Mouse (Mus musculus) myocyte (in vitro differentiated cells): ENCODE results near the gene Tspan18. TPM values are rescaled to one million over a fixed set of nuclear protein-coding genes. Genes with fewer than 3 reads are reported as not detected.

Experiments used
- H3K27me3 ChIP-seq: one replicate; pipeline ENCODE4 v1.6.1; 2011; ENCODE audit not compliant: control insufficient read depth, insufficient read depth, insufficient read length
- H3K36me3 ChIP-seq: one replicate; pipeline ENCODE4 v1.6.1; 2011; ENCODE audit not compliant: control insufficient read depth, insufficient read depth
- H3K4me2 ChIP-seq: one replicate; pipeline ENCODE4 v1.6.1; 2011; ENCODE audit warnings: low read depth, control low read depth
- H3K4me3 ChIP-seq: one replicate; pipeline ENCODE4 v1.5.1; 2011; ENCODE audit warnings: mild to moderate bottlenecking, control low read depth, moderate library complexity
- H3K79me2 ChIP-seq: one replicate; pipeline ENCODE4 v1.6.1; 2011; ENCODE audit not compliant: control insufficient read depth, insufficient read depth
- H3ac ChIP-seq: one replicate; pipeline ENCODE4 v1.6.1; 2011; ENCODE audit not compliant: control insufficient read depth, insufficient read length
- CEBPB ChIP-seq: IDR thresholded peaks from 2 replicates; pipeline ENCODE4 v1.6.1; 2011; ENCODE audit warnings: mild to moderate bottlenecking, moderate library complexity; ENCODE audit not compliant: poor library complexity, insufficient read depth, severe bottlenecking
- E2F4 ChIP-seq: IDR thresholded peaks from one replicate; pipeline ENCODE4 v1.6.1; 2011; ENCODE audit warnings: mild to moderate bottlenecking, control low read depth, moderate library complexity; ENCODE audit not compliant: insufficient read depth
- MAX ChIP-seq: IDR thresholded peaks from one replicate; pipeline ENCODE4 v1.6.1; 2011; ENCODE audit warnings: low read depth, mild to moderate bottlenecking, control low read depth
- MYOD1 ChIP-seq, 3 experiments: IDR thresholded peaks; one replicate each; pipeline ENCODE4 v1.6.1; 2011; ENCODE audit warnings: control low read depth in 2 of 3, low read depth in 2 of 3, mild to moderate bottlenecking in 2 of 3, moderate library complexity in 1 of 3; ENCODE audit not compliant: insufficient read length in 2 of 3, control insufficient read depth in 1 of 3
- MYOG ChIP-seq, 3 experiments: IDR thresholded peaks; one replicate each; pipeline ENCODE4 v1.6.1; 2011; ENCODE audit warnings: control low read depth in 2 of 3, low read depth in 2 of 3, mild to moderate bottlenecking in 2 of 3; ENCODE audit not compliant: insufficient read length in 2 of 3, control insufficient read depth in 1 of 3, insufficient read depth in 1 of 3
- POLR2A ChIP-seq: IDR thresholded peaks from one replicate; pipeline ENCODE4 v1.6.1; 2011; ENCODE audit warnings: low read depth, mild to moderate bottlenecking, control low read depth, moderate library complexity; ENCODE audit not compliant: insufficient read length
- POLR2AphosphoS2 ChIP-seq: IDR thresholded peaks from one replicate; pipeline ENCODE4 v1.6.1; 2011; ENCODE audit warnings: low read depth, control low read depth; ENCODE audit not compliant: insufficient read length
- REST ChIP-seq: IDR thresholded peaks from one replicate; pipeline ENCODE4 v1.6.1; 2011; ENCODE audit warnings: mild to moderate bottlenecking, control low read depth, moderate library complexity; ENCODE audit not compliant: insufficient read depth, insufficient read length
- SRF ChIP-seq: IDR thresholded peaks from one replicate; pipeline ENCODE4 v1.6.1; 2011; ENCODE audit warnings: low read depth; ENCODE audit not compliant: control insufficient read depth, insufficient read length
- TCF12 ChIP-seq: IDR thresholded peaks from one replicate; pipeline ENCODE4 v1.6.1; 2011; ENCODE audit warnings: mild to moderate bottlenecking, control low read depth; ENCODE audit not compliant: poor library complexity, insufficient read depth, severe bottlenecking
- TCF3 ChIP-seq: IDR thresholded peaks from one replicate; pipeline ENCODE4 v1.6.1; 2011; ENCODE audit warnings: low read depth, control low read depth; ENCODE audit not compliant: insufficient read length
- USF1 ChIP-seq: IDR thresholded peaks from one replicate; pipeline ENCODE4 v1.6.1; 2011; ENCODE audit warnings: low read depth, mild to moderate bottlenecking, control low read depth, moderate library complexity
- polyA plus RNA-seq: library from polyadenylated mRNA; unstranded; fragments of >200 nt; fragmentation: generic; extraction: Trizol; gene quantifications from one replicate; pipeline ENCODE4 v1.2.1, GENCODE M21; 2012; ENCODE audit warnings: missing spikeins

Gene Tspan18
- polyA plus RNA-seq, 1 experiment = 0.02 TPM

GRCm38 (mm10) chr2:93179603-93180002, 154.7 kb downstream of the Tspan18 start:
- no peak overlapping the region for H3ac ChIP-seq
- no peak overlapping the region for H3K4me2 ChIP-seq
- TF ChIP-seq USF1 = no peak
- no peak for TF ChIP-seq TCF12
- no peak for TF ChIP-seq REST
- no peak for TF ChIP-seq MYOD1 (IDR thresholded peaks at IDR 0.05; ENCODE audit: control insufficient read depth in 1 of 3, insufficient read length in 2 of 3, low read depth in 2 of 3)
- TF ChIP-seq SRF = no peak
- no peak for TF ChIP-seq TCF3
- TF ChIP-seq MYOG (IDR thresholded peaks at IDR 0.05; ENCODE audit: control insufficient read depth in 1 of 3, insufficient read depth in 1 of 3, insufficient read length in 2 of 3, low read depth in 2 of 3) = no peak
- peaks cover 40% of the 10 kb centered on the region for H3K27me3 ChIP-seq
- H3K79me2 ChIP-seq = no peaks in the 10 kb centered on the region
- H3K36me3 ChIP-seq = no peaks in the 10 kb centered on the region
- no peak overlapping the region for H3K4me3 ChIP-seq

GRCm38 (mm10) chr2:93178313-93178677, 156.0 kb downstream of the Tspan18 start:
- Histone ChIP-seq H3K36me3 (no peaks in the 10 kb centered on the region), H3K4me3 (no peak overlapping the region), H3ac (no peak overlapping the region), H3K4me2 (no peak overlapping the region), H3K27me3 (peaks cover 39% of the 10 kb centered on the region), H3K79me2 (no peaks in the 10 kb centered on the region)
- no peak for TF ChIP-seq SRF
- no peak for TF ChIP-seq REST
- TF ChIP-seq MAX = no peak
- TF ChIP-seq POLR2AphosphoS2 = no peak
- no peak for TF ChIP-seq TCF12
- no peak for TF ChIP-seq MYOG (IDR thresholded peaks at IDR 0.05; ENCODE audit: control insufficient read depth in 1 of 3, insufficient read depth in 1 of 3, insufficient read length in 2 of 3, low read depth in 2 of 3)
- no peak for TF ChIP-seq TCF3
- no peak for TF ChIP-seq USF1
- TF ChIP-seq MYOD1 (IDR thresholded peaks at IDR 0.05; ENCODE audit: control insufficient read depth in 1 of 3, insufficient read length in 2 of 3, low read depth in 2 of 3) = no peak
- no peak for TF ChIP-seq POLR2A
- TF ChIP-seq CEBPB = no peak
- TF ChIP-seq E2F4 = no peak

- Histone ChIP-seq H3ac (no peak overlapping the region), H3K4me3 (no peak overlapping the region), H3K36me3 (no peaks in the 10 kb centered on the region), H3K27me3 (peaks cover 38% of the 10 kb centered on the region), H3K4me2 (no peak overlapping the region), H3K79me2 (no peaks in the 10 kb centered on the region)
- TF ChIP-seq POLR2AphosphoS2 (no peak), TCF12 (no peak)
Observed at GRCm38 (mm10) chr2:93177668-93178312, 156.5 kb downstream of the Tspan18 start.

GRCm38 (mm10) chr2:93176871-93177667, 157.2 kb downstream of the Tspan18 start:
- no peak overlapping the region for H3K4me2 ChIP-seq
- H3K27me3 ChIP-seq = peaks cover 31% of the 10 kb centered on the region
- no peak overlapping the region for H3ac ChIP-seq

GRCm38 (mm10) chr2:93176193-93176798, 158.0 kb downstream of the Tspan18 start:
- Histone ChIP-seq H3K4me2 (no peak overlapping the region), H3K79me2 (no peaks in the 10 kb centered on the region), H3K36me3 (no peaks in the 10 kb centered on the region), H3K27me3 (peaks cover 33% of the 10 kb centered on the region), H3K4me3 (no peak overlapping the region), H3ac (no peak overlapping the region)
- no peak for TF ChIP-seq E2F4
- no peak for TF ChIP-seq REST
- TF ChIP-seq TCF12 = no peak
- no peak for TF ChIP-seq CEBPB

More at GRCm38 (mm10) chr2:93176871-93177667, 157.2 kb downstream of the Tspan18 start:
- Histone ChIP-seq H3K36me3 (no peaks in the 10 kb centered on the region), H3K4me3 (no peak overlapping the region), H3K79me2 (no peaks in the 10 kb centered on the region)
- no peak for TF ChIP-seq TCF3
- TF ChIP-seq MYOD1 (IDR thresholded peaks at IDR 0.05; ENCODE audit: control insufficient read depth in 1 of 3, insufficient read length in 2 of 3, low read depth in 2 of 3) = peak in 1 of 3 experiments; percentile 15
- TF ChIP-seq SRF = no peak
